Mouse (Mus musculus) hindbrain, embryonic 14.5 days (tissue): ENCODE data around the gene Slc17a7. TPM values are rescaled to one million over a fixed set of nuclear protein-coding genes. Genes with fewer than 3 reads are reported as not detected.

Source experiments
- ATAC-seq: fragments of 200-750 bp; cut with Nextera tagmentation; 2 replicates; pipeline ENCODE4 v1.8.0; 2017; ENCODE audit warnings: moderate number of reproducible peaks, mild to moderate bottlenecking, moderate TSS enrichment, moderate library complexity; ENCODE audit not compliant: low FRiP score
- DNase-seq: peaks from one replicate; pipeline ENCODE4 v3.0.0-alpha.2; 2015; ENCODE audit warnings: low spot score
- H3K27ac ChIP-seq: fragments of 300-500 bp; sonication (generic); 2 replicates; pipeline ENCODE4 v1.5.1; 2014; ENCODE audit warnings: mild to moderate bottlenecking, moderate library complexity
- H3K27me3 ChIP-seq: fragments of 300-500 bp; sonication (generic); 2 replicates; pipeline ENCODE4 v1.6.1; 2014; ENCODE audit warnings: mild to moderate bottlenecking, low read length, mixed read lengths; ENCODE audit not compliant: control insufficient read depth, insufficient read depth
- H3K36me3 ChIP-seq: fragments of 300-500 bp; sonication (generic); replicated peaks from 2 replicates; pipeline ENCODE4 v1.6.1; 2014; ENCODE audit not compliant: control insufficient read depth, insufficient read depth
- H3K4me1 ChIP-seq: fragments of 300-500 bp; sonication (generic); replicated peaks from 2 replicates; pipeline ENCODE4 v1.6.1; 2014; ENCODE audit warnings: antibody characterized with exemption, low read length, mixed read lengths; ENCODE audit not compliant: control insufficient read depth, insufficient read depth
- H3K4me2 ChIP-seq: fragments of 300-500 bp; sonication (generic); replicated peaks from 2 replicates; pipeline ENCODE4 v1.6.1; 2014; ENCODE audit warnings: mild to moderate bottlenecking, moderate library complexity
- H3K4me3 ChIP-seq: fragments of 300-500 bp; sonication (generic); replicated peaks from 2 replicates; pipeline ENCODE4 v1.5.1; 2014; ENCODE audit warnings: mild to moderate bottlenecking, low read length
- H3K9ac ChIP-seq: fragments of 300-500 bp; sonication (generic); 2 replicates; pipeline ENCODE4 v1.6.1; 2014
- H3K9me3 ChIP-seq: fragments of 300-500 bp; sonication (generic); 2 replicates; pipeline ENCODE4 v1.6.1; 2016; ENCODE audit warnings: low read length; ENCODE audit not compliant: control insufficient read depth
- WGBS: fragments of 180-500 bp; shearing (Covaris S2); extraction: QIAGEN DNeasy Blood & Tissue Kit; methylation state at CpG from one replicate; pipeline ENCODE4 v1.1.7; 2014; 5-methylcytosine and 5-hydroxymethylcytosine counted together
- polyA plus RNA-seq: library from polyadenylated mRNA; unstranded; fragments of >200 nt; fragmentation: Nextera tagmentation; extraction: Ambion mirVana; gene quantifications from 2 replicates; pipeline ENCODE4 v1.2.1, GENCODE M21; 2014

The Slc17a7 gene
- polyA plus RNA-seq, 1 experiment from 2014 or later: 0.48 TPM

- peaks cover 22% of the 10 kb centered on the region for H3K4me1 ChIP-seq
- peaks cover 26% of the 10 kb centered on the region for H3K36me3 ChIP-seq
- peak overlapping the region; percentile 64 for H3K4me2 ChIP-seq
- H3K27me3 ChIP-seq: no peaks in the 10 kb centered on the region
- H3K9me3 ChIP-seq: no peaks in the 10 kb centered on the region
- ATAC-seq (no peak), DNase-seq (no peak)
- 51% methylated on average over 15 of the region's 15 CpGs for WGBS
- H3K27ac ChIP-seq: peak overlapping the region; percentile 95
- peak overlapping the region; percentile 62 for H3K9ac ChIP-seq
- H3K4me3 ChIP-seq: peak overlapping the region; percentile 81
These were observed 33.8 kb upstream of the Slc17a7 start for GRCm38 (mm10) chr7:45129776-45130512.

- H3K27ac ChIP-seq: no peak overlapping the region
- no peak overlapping the region for H3K4me3 ChIP-seq
- H3K9me3 ChIP-seq: no peaks in the 10 kb centered on the region
- H3K4me2 ChIP-seq: no peak overlapping the region
- DNase-seq (no peak), ATAC-seq (no peak)
- 0 out of 2 replicates have a peak overlapping the region, but pooled peaks have one; percentile 8 for H3K9ac ChIP-seq
- 0 out of 2 replicates have a peak, but pooled peaks cover 5% of the 10 kb centered on the region for H3K27me3 ChIP-seq
- WGBS: 81% methylated on average over 11 of the region's 11 CpGs
- H3K4me1 ChIP-seq: peaks cover 20% of the 10 kb centered on the region
- peaks cover 7% of the 10 kb centered on the region for H3K36me3 ChIP-seq
These were observed 31.9 kb upstream of the Slc17a7 start for GRCm38 (mm10) chr7:45131850-45132249.

- no peaks in the 10 kb centered on the region for H3K9me3 ChIP-seq
- DNase-seq (no peak), ATAC-seq (no peak)
- H3K4me2 ChIP-seq: no peak overlapping the region
- H3K27me3 ChIP-seq: 0 out of 2 replicates have a peak, but pooled peaks cover 5% of the 10 kb centered on the region
- 82% methylated on average over 8 of the region's 8 CpGs for WGBS
- H3K27ac ChIP-seq: no peak overlapping the region
- no peak overlapping the region for H3K4me3 ChIP-seq
- no peak overlapping the region for H3K9ac ChIP-seq
- peaks cover 11% of the 10 kb centered on the region; the same call in 1 of the 2 replicates for H3K4me1 ChIP-seq
- H3K36me3 ChIP-seq: no peaks in the 10 kb centered on the region
These were observed 30.1 kb upstream of the Slc17a7 start for GRCm38 (mm10) chr7:45133446-45134159.

GRCm38 (mm10) chr7:45134544-45135026, 29.2 kb upstream of the Slc17a7 start:
- Histone ChIP-seq H3K27me3 (0 out of 2 replicates have a peak, but pooled peaks cover 5% of the 10 kb centered on the region), H3K27ac (no peak overlapping the region), H3K36me3 (no peaks in the 10 kb centered on the region), H3K4me1 (0 out of 2 replicates have a peak, but pooled peaks cover 6% of the 10 kb centered on the region), H3K4me3 (no peak overlapping the region), H3K4me2 (no peak overlapping the region), H3K9ac (no peak overlapping the region), H3K9me3 (no peaks in the 10 kb centered on the region)
- 0 out of 2 replicates have a peak, but pooled peaks have one; percentile 14 for ATAC-seq
- no peak for DNase-seq
- 6% methylated on average over 12 of the region's 12 CpGs for WGBS

GRCm38 (mm10) chr7:45135370-45135769, 28.4 kb upstream of the Slc17a7 start:
- no peaks in the 10 kb centered on the region for H3K9me3 ChIP-seq
- H3K36me3 ChIP-seq: no peaks in the 10 kb centered on the region
- no peak overlapping the region for H3K9ac ChIP-seq
- WGBS: 86% methylated on average over 3 of the region's 3 CpGs
- peak overlapping the region; percentile 62; the same call in 1 of the 2 replicates for H3K4me2 ChIP-seq
- 0 out of 2 replicates have a peak, but pooled peaks cover 6% of the 10 kb centered on the region for H3K4me1 ChIP-seq
- H3K4me3 ChIP-seq: no peak overlapping the region
- H3K27ac ChIP-seq: no peak overlapping the region
- ATAC-seq (no peak), DNase-seq (no peak)
- H3K27me3 ChIP-seq: 0 out of 2 replicates have a peak, but pooled peaks cover 5% of the 10 kb centered on the region

- Histone ChIP-seq H3K27me3 (0 out of 2 replicates have a peak, but pooled peaks cover 5% of the 10 kb centered on the region), H3K4me3 (peak within 1 kb of the TSS; percentile 38), H3K27ac (no peak within 1 kb of the TSS), H3K4me1 (0 out of 2 replicates have a peak, but pooled peaks cover 6% of the 10 kb centered on the region), H3K9ac (peak within 1 kb of the TSS; percentile 57), H3K4me2 (peak within 1 kb of the TSS; percentile 62), H3K36me3 (no peaks in the 10 kb centered on the region), H3K9me3 (no peaks in the 10 kb centered on the region)
- peak; percentile 78; the same call in 1 of the 2 replicates for ATAC-seq
- WGBS: 5% methylated on average over 29 of the region's 29 CpGs
- peak; percentile 82 for DNase-seq
These were observed 27.7 kb upstream of the Slc17a7 start, which contains the start of the genes Gm45713 and Flt3l for GRCm38 (mm10) chr7:45135993-45136567. TSS of gene Gm45713 (minus strand) at chr7:45136231. TSS of gene Flt3l (minus strand) at chr7:45136432.

- DNase-seq (no peak), ATAC-seq (no peak)
- 86% methylated on average over 12 of the region's 12 CpGs for WGBS
- no peak overlapping the region for H3K27ac ChIP-seq
- H3K4me1 ChIP-seq: 0 out of 2 replicates have a peak, but pooled peaks cover 6% of the 10 kb centered on the region
- peaks cover 3% of the 10 kb centered on the region; the same call in 1 of the 2 replicates for H3K36me3 ChIP-seq
- no peaks in the 10 kb centered on the region for H3K9me3 ChIP-seq
- 0 out of 2 replicates have a peak, but pooled peaks cover 5% of the 10 kb centered on the region for H3K27me3 ChIP-seq
- H3K4me2 ChIP-seq: no peak overlapping the region
- H3K9ac ChIP-seq: no peak overlapping the region
- no peak overlapping the region for H3K4me3 ChIP-seq
These were observed 26.4 kb upstream of the Slc17a7 start for GRCm38 (mm10) chr7:45137171-45138006.

- 75% methylated on average over 1 of the region's 1 CpGs for WGBS
- no peaks in the 10 kb centered on the region for H3K9me3 ChIP-seq
- no peak overlapping the region for H3K9ac ChIP-seq
- no peak for DNase-seq
- no peak for ATAC-seq
- no peak overlapping the region for H3K27ac ChIP-seq
- no peak overlapping the region for H3K4me3 ChIP-seq
- 0 out of 2 replicates have a peak, but pooled peaks cover 5% of the 10 kb centered on the region for H3K27me3 ChIP-seq
- no peak overlapping the region for H3K4me2 ChIP-seq
- H3K36me3 ChIP-seq: peaks cover 6% of the 10 kb centered on the region; the same call in 1 of the 2 replicates
- H3K4me1 ChIP-seq: 0 out of 2 replicates have a peak, but pooled peaks cover 6% of the 10 kb centered on the region
These were observed 25.3 kb upstream of the Slc17a7 start for GRCm38 (mm10) chr7:45138403-45138802.
